Mouse (Mus musculus) forebrain, postnatal 0 days (tissue): Measurements from ENCODE around the gene Gpn3. TPM values are rescaled to one million over a fixed set of nuclear protein-coding genes. Genes with fewer than 3 reads are reported as not detected.

Source experiments
- ATAC-seq: fragments of 200-750 bp; cut with Nextera tagmentation; 2 replicates; pipeline ENCODE4 v1.8.0; 2017; ENCODE audit warnings: mild to moderate bottlenecking, moderate library complexity
- DNase-seq: peaks from one replicate; pipeline ENCODE4 v3.0.0-alpha.2; 2015
- H3K27ac ChIP-seq: fragments of 300-500 bp; sonication (generic); 2 replicates; pipeline ENCODE4 v1.5.1; 2014; ENCODE audit warnings: low read depth, mild to moderate bottlenecking, antibody characterized with exemption, low read length, moderate library complexity, mixed read lengths
- H3K27me3 ChIP-seq: fragments of 300-500 bp; sonication (generic); 2 replicates; pipeline ENCODE4 v1.6.1; 2014; ENCODE audit warnings: mild to moderate bottlenecking, low read length, mixed read lengths; ENCODE audit not compliant: insufficient read depth
- H3K36me3 ChIP-seq: fragments of 300-500 bp; sonication (generic); 2 replicates; pipeline ENCODE4 v1.6.1; 2014; ENCODE audit warnings: mild to moderate bottlenecking, moderate library complexity; ENCODE audit not compliant: insufficient read depth
- H3K4me1 ChIP-seq: fragments of 300-500 bp; sonication (generic); 2 replicates; pipeline ENCODE4 v1.6.1; 2014; ENCODE audit warnings: antibody characterized with exemption; ENCODE audit not compliant: insufficient read depth
- H3K4me2 ChIP-seq: fragments of 300-500 bp; sonication (generic); 2 replicates; pipeline ENCODE4 v1.6.1; 2014; ENCODE audit warnings: low read depth, mild to moderate bottlenecking, moderate library complexity
- H3K4me3 ChIP-seq: fragments of 300-500 bp; sonication (generic); 2 replicates; pipeline ENCODE4 v1.5.1; 2014; ENCODE audit warnings: low read depth, low read length, mixed read lengths
- H3K9ac ChIP-seq: fragments of 300-500 bp; sonication (generic); 2 replicates; pipeline ENCODE4 v1.6.1; 2014; ENCODE audit warnings: mild to moderate bottlenecking
- H3K9me3 ChIP-seq: fragments of 300-500 bp; sonication (generic); 2 replicates; pipeline ENCODE4 v1.6.1; 2016; ENCODE audit warnings: low read length
- CTCF ChIP-seq: sonication (generic); IDR thresholded peaks from 2 replicates; pipeline ENCODE4 v1.5.1; 2016; ENCODE audit warnings: antibody characterized with exemption, control low read depth, low read depth
- WGBS: fragments of 180-500 bp; shearing (Covaris S2); extraction: QIAGEN DNeasy Blood & Tissue Kit; methylation state at CpG from one replicate; pipeline ENCODE4 v1.1.7; 2014; 5-methylcytosine and 5-hydroxymethylcytosine counted together
- polyA plus RNA-seq: library from polyadenylated mRNA; unstranded; fragments of >200 nt; fragmentation: Nextera tagmentation; extraction: Ambion mirVana; gene quantifications from 2 replicates; pipeline ENCODE4 v1.2.1, GENCODE M21; 2015
- total RNA-seq: library from RNA; depleted of rRNA; stranded (reverse); fragments of >200 nt; gene quantifications from 2 replicates; pipeline ENCODE4 v1.2.3, GENCODE M21; 2014

Gpn3 gene
- total and polyA plus RNA-seq, 2 experiments from 2014 or later: 37.6 to 44.2 TPM

- Histone ChIP-seq H3K4me3 (peak overlapping the region; percentile 98), H3K27ac (peak overlapping the region; percentile 86), H3K27me3 (no peaks in the 10 kb centered on the region), H3K36me3 (0 out of 2 replicates have a peak, but pooled peaks cover 4% of the 10 kb centered on the region), H3K4me2 (peak overlapping the region; percentile 64), H3K4me1 (peaks cover 11% of the 10 kb centered on the region), H3K9me3 (no peaks in the 10 kb centered on the region), H3K9ac (peak overlapping the region; percentile 93)
- under 1% methylated on average over 54 of the region's 57 CpGs for WGBS
- ATAC-seq (peak; percentile 42), DNase-seq (no peak)
- TF ChIP-seq CTCF: 0 out of 2 replicates have a peak, but pooled peaks have one; percentile 33
These were observed 17.1 kb upstream of the Gpn3 start for GRCm38 (mm10) chr5:122354492-122355067.

- Histone ChIP-seq H3K36me3 (peaks cover 34% of the 10 kb centered on the region), H3K4me3 (peak within 1 kb of the TSS; percentile 82), H3K4me1 (peaks cover 7% of the 10 kb centered on the region; the same call in 1 of the 2 replicates), H3K4me2 (peak within 1 kb of the TSS; percentile 72), H3K27ac (peak within 1 kb of the TSS; percentile 96), H3K27me3 (no peaks in the 10 kb centered on the region), H3K9ac (peak within 1 kb of the TSS; percentile 87), H3K9me3 (no peaks in the 10 kb centered on the region)
- ATAC-seq (peak; percentile 97), DNase-seq (peak; percentile 100)
- no peak for TF ChIP-seq CTCF
- WGBS: under 1% methylated on average over 53 of the region's 53 CpGs
These were observed 605 bp downstream of the Gpn3 start, which contains the start of gene Fam216a for GRCm38 (mm10) chr5:122372192-122372769. TSS of gene Fam216a (minus strand) at chr5:122372364.

GRCm38 (mm10) chr5:122372878-122373277 lies 1.2 kb downstream of the Gpn3 start:
- H3K4me2 ChIP-seq: peak overlapping the region; percentile 72
- TF ChIP-seq CTCF: no peak
- H3K27ac ChIP-seq: peak overlapping the region; percentile 96; the same call in 1 of the 2 replicates
- H3K27me3 ChIP-seq: no peaks in the 10 kb centered on the region
- peaks cover 7% of the 10 kb centered on the region; the same call in 1 of the 2 replicates for H3K4me1 ChIP-seq
- ATAC-seq (no peak), DNase-seq (no peak)
- 4% methylated on average over 5 of the region's 5 CpGs for WGBS
- no peaks in the 10 kb centered on the region for H3K9me3 ChIP-seq
- H3K4me3 ChIP-seq: peak overlapping the region; percentile 82
- peaks cover 28% of the 10 kb centered on the region for H3K36me3 ChIP-seq
- peak overlapping the region; percentile 63 for H3K9ac ChIP-seq

- 92% methylated on average over 4 of the region's 4 CpGs for WGBS
- H3K36me3 ChIP-seq: peaks cover 33% of the 10 kb centered on the region
- 0 out of 2 replicates have a peak, but pooled peaks cover 4% of the 10 kb centered on the region for H3K4me1 ChIP-seq
- H3K4me2 ChIP-seq: no peak overlapping the region
- TF ChIP-seq CTCF: no peak
- H3K4me3 ChIP-seq: no peak overlapping the region
- ATAC-seq: no peak
- no peaks in the 10 kb centered on the region for H3K27me3 ChIP-seq
- DNase-seq: no peak
- H3K9ac ChIP-seq: no peak overlapping the region
- no peak overlapping the region for H3K27ac ChIP-seq
- H3K9me3 ChIP-seq: no peaks in the 10 kb centered on the region
These were observed 5.6 kb downstream of the Gpn3 start for GRCm38 (mm10) chr5:122377101-122377833.

- 0 out of 2 replicates have a peak, but pooled peaks cover under 1% of the 10 kb centered on the region for H3K4me1 ChIP-seq
- 93% methylated on average over 12 of the region's 12 CpGs for WGBS
- no peak overlapping the region for H3K27ac ChIP-seq
- no peaks in the 10 kb centered on the region for H3K27me3 ChIP-seq
- H3K4me2 ChIP-seq: no peak overlapping the region
- H3K9me3 ChIP-seq: no peaks in the 10 kb centered on the region
- DNase-seq: no peak
- no peak for ATAC-seq
- TF ChIP-seq CTCF: no peak
- peaks cover 36% of the 10 kb centered on the region for H3K36me3 ChIP-seq
- no peak overlapping the region for H3K4me3 ChIP-seq
- H3K9ac ChIP-seq: no peak overlapping the region
These were observed 6.5 kb downstream of the Gpn3 start for GRCm38 (mm10) chr5:122378171-122378570.

GRCm38 (mm10) chr5:122379374-122380155 lies 7.9 kb downstream of the Gpn3 start:
- peak; percentile 90 for TF ChIP-seq CTCF
- H3K36me3 ChIP-seq: peaks cover 36% of the 10 kb centered on the region
- DNase-seq (peak; percentile 84), ATAC-seq (peak; percentile 90)
- no peaks in the 10 kb centered on the region for H3K4me1 ChIP-seq
- H3K9ac ChIP-seq: no peak overlapping the region
- H3K4me2 ChIP-seq: no peak overlapping the region
- no peak overlapping the region for H3K4me3 ChIP-seq
- 52% methylated on average over 11 of the region's 11 CpGs for WGBS
- no peaks in the 10 kb centered on the region for H3K27me3 ChIP-seq
- no peaks in the 10 kb centered on the region for H3K9me3 ChIP-seq
- H3K27ac ChIP-seq: no peak overlapping the region
